Mouse (Mus musculus): ENCODE measurements around the gene Rabgef1.

Gene Rabgef1

GRCm38 (mm10) chr5:130216781-130217180 lies 45.2 kb downstream of the Rabgef1 start, which contains the start of gene Tmem248:
Gene Tmem248, plus strand, starts transcription at chr5:130217081.
- no peak for DNase-seq (ENCODE audit: low spot score in 2 of 2)

DNA sequence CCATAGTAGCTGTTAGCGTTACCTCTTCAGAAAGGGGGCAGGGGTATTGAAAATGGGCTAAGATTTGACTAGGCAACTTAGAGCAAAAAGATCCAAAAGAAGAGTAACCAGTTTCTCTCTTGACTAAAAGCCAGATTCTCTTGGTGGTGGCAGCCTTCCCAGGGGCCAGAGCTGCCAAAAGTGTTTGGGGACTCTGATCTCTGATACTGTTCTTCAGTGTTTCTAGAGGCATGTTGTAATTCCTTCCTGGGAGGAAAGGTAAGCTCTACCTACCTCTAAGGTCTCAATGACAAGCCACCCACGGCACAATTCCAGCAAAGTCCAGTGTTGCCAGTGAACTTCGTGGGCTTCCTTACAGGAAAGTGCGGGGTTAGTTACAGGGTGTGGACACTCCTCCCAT lies 45.8 kb downstream of the Rabgef1 start:
- DNase-seq (ENCODE audit: low spot score in 2 of 2): no peak

GRCm38 (mm10) chr5:130218336-130218735 lies 46.7 kb downstream of the Rabgef1 start:
- DNase-seq (ENCODE audit: low spot score in 2 of 2): no peak

DNA sequence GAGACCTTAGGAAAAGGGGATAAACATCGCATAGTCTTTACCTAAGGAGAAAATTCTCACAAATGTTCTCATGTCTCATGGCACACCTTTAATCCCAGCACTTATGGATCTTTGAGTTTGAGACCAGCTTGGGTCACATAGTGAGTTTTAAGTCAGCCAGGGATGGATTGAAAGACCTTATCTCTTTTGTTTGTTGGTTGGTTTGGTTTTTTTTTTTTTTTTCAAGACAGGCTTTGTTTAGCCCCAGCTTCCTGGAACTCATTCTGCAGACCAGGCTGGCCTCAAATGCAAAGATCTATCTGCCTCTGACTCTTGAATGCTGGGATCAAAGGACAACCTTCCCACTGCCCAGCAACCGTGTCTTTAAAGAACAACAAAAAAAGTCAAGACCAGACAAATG lies 49.7 kb downstream of the Rabgef1 start:
- DNase-seq (ENCODE audit: low spot score in 2 of 2): no peak

- DNase-seq (ENCODE audit: low spot score in 2 of 2): no peak
Measured at GRCm38 (mm10) chr5:130221760-130222145, 50.2 kb downstream of the Rabgef1 start.

GRCm38 (mm10) chr5:130222146-130223004 lies 50.8 kb downstream of the Rabgef1 start:
- peak; percentile 92 to 94 for DNase-seq (ENCODE audit: low spot score in 2 of 2)

DNA sequence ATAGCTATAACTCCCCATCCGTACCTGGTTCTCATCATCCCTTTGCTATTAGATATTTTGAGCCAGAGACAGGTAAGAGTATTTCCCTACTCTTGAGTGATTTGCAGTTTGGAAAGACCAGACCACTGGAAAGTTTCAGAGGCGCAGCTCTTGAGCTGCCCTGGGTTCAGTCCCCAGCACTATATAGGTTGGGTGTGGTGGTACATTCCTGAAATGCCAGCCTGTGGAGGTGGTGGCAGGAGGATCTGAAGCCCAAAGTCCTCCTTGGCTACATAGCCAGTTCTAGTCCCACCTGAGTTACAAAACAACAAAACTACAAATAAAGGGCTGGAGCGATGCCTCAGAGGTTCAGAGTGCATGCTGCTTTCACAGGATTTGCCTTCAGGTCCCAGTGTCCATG lies 55.2 kb downstream of the Rabgef1 start:
- DNase-seq (ENCODE audit: low spot score in 2 of 2): no peak

GRCm38 (mm10) chr5:130228120-130228519 lies 56.5 kb downstream of the Rabgef1 start:
- DNase-seq (ENCODE audit: low spot score in 2 of 2): no peak

DNA sequence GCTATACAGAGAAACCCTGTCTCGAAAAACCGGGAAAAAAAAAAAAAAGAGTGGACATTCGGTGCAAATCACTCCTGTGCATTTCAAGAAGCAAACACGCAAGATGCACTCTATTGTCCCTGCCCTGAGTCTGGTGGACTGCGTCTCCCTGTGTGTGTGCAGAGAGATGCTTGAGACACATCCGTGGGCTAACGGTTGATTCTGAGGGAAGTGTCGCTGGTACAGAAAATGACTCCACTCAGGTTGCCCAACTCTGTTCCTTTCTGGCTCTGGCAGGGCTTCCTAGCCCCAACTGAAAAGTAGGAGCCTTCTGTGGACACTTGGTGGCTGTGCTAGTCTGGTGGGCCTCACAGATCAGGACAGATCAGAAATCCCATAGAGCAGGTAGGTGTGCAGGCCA lies 64.7 kb downstream of the Rabgef1 start:
- DNase-seq (ENCODE audit: low spot score in 2 of 2): no peak

DNA sequence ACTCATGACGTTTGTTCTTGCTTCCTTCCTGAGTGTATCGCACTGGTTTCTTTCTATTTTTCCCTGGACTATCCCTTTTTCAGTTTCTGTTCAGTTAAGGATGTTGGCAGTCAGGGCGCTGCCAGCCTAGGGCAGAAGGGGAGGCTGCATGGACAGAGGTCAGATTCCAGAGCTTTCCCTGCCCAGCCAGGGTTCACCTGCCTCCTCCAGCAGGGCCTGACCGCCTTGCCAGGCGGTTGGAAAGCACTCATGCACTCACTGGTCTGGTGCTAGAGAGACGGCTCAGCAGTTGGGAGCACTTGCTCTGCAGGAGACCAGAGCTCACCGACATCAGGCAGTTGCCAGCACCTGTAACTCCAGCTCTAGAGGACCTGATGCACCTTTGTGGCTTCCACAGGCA lies 67.6 kb downstream of the Rabgef1 start:
- DNase-seq (ENCODE audit: low spot score in 2 of 2): no peak

DNA sequence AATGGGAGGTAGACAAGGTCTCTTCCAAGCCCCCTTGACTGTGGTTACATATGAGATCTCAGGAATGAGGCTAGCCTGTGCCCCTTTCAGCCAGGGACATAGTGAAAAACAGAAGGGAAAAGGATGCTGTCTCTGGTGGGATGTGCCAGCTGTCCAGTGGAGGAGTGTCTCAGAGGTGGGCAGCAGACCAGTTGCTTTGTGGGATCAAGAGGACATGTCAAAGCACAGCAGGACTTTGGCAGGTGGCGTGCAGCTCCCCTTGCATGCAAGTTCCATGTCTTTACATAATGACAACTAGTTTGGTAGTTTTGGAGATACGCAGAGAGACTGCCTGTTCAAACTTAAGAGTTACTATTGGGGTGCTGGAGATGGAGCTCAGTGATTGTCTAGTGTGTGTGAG lies 68.3 kb downstream of the Rabgef1 start:
- DNase-seq (ENCODE audit: low spot score in 2 of 2): no peak

DNA sequence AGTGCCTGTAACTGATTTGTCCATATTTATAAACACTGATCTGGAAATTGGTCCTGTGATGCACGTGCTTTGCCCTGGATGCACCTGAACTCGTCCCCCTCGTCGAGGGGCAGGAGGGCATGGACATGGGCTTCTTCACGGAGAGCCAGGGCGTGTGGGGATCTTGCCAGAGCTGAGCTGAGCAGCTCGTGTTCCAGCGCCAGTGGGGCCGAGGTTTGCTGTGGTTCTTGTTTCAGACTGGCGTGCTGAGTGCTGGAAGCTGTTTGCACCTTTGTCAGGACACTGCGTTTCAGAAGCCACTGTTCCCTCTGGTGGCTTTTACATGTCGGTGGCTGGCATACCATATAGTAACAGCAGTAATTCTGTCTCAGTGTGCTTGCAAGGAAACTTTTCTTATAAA lies 69.8 kb downstream of the Rabgef1 start:
- no peak for DNase-seq (ENCODE audit: low spot score in 2 of 2)

GRCm38 (mm10) chr5:130247823-130248222 lies 76.2 kb downstream of the Rabgef1 start:
- DNase-seq (ENCODE audit: low spot score in 2 of 2): no peak

DNA sequence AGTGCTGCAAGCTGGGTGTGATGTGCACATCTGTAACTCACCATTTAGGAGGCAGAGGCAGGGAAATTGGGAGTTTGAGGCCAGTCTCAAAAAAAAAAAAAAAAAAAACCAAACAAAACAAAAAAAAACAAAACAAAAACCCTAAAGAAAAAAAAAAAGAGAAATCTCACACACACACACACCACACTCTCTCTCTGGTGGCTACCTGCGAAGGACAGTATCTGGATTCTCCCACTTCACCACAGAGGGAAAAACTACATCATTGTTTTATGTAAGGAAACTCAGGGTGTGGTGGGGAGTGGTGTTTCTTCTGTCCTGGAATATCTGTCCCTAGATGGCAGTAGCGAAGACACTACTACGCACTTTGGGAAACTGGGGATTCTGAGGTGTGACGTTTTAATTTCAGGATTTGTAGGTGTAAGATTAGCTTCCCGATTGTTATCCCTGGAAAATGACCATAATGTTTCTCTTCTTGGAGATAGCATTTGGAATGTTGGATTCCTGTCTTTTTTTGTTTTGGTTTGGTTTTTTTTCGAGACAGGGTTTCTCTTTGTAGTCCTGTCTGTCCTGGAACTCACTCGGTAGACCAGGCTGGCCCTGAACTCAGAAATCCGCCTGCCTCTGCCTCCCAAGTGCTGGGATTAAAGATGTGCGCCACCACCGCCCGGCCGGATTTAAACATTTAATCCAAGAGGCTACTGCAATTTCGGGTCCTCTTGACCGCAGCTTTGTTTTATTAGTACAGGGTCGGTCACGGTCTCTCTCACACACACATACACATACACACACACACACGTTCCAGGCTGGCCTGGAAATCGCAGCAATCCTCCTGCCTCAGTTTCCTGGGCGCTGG lies 82.8 kb downstream of the Rabgef1 start:
- DNase-seq (ENCODE audit: low spot score in 2 of 2): peak in 1 of 2 experiments; percentile 38

DNA sequence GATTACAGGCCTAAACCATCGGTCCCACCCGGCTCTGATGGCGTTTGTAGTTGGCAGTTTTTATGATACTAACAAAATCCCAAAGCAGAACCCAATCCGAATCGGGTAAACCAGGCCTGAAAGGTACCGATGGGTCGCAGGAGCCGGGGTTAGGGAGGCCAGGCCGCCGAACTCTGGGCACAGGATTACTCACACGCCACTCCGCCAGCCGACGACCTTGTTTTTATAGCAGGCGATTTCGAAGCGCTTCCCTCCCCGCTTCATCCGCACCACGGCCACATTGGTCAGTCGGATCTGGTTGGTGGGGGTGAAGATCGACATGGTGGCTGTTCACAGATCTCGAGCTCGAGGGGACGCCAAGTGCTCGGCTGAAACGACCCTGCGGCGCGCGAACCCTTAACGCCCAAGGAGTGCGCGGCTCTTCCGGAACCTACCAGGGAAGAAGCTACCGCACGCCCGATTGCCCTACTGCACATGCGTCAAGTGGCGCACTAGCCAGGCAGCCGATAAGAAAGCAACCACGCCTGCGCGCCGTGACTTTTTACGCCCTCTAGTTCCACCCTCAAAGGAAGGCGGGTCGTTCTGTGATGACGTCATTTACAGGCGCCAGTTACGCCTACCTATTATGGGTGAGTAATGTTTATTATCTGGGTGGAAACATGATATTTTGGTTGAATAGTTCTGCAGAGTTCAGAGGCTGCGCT lies 83.6 kb downstream of the Rabgef1 start, which contains the start of the genes Sbds and Tyw1:
Gene Sbds (minus strand): TSS at position 514 of the 704 bp plus-strand sequence.
Gene Tyw1 (plus strand): TSS at position 603 of the 704 bp plus-strand sequence.
- peak; percentile 98 to 99 for DNase-seq (ENCODE audit: low spot score in 2 of 2)

DNA sequence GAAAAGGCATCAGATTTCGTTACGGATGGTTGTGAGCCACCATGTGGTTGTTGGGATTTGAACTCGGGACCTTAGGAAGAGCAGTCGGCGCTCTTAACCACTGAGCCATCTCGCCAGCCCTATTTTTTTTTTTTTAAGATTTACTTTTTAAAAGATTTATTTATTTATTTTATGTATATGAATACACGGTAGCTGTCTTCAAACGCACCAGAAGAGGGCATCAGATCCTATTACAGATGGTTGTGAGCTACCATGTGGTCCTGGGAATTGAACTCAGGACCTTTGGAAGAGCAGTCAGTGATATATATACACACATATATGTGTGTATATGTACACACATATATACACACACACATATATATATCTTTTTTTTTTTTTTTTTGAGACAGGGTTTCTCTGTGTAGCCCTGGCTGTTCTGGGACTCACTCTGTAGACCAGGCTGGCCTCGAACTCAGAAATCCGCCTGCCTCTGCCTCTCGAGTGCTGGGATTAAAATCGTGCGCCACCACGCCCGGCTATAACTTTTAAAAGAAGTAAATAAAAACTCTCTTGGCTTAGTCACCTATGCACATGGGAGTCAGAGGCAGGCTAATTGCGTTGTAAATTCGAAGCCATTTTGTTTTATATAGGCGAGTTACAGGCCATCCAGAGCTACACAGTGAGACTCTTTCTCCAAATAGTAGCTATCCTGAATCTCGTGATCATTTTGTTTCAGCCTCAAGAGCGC lies 84.4 kb downstream of the Rabgef1 start:
- DNase-seq (ENCODE audit: low spot score in 2 of 2): peak in 1 of 2 experiments; percentile 8

GRCm38 (mm10) chr5:130256678-130257271 lies 85.2 kb downstream of the Rabgef1 start:
- DNase-seq (ENCODE audit: low spot score in 2 of 2): peak; percentile 95 to 97

DNA sequence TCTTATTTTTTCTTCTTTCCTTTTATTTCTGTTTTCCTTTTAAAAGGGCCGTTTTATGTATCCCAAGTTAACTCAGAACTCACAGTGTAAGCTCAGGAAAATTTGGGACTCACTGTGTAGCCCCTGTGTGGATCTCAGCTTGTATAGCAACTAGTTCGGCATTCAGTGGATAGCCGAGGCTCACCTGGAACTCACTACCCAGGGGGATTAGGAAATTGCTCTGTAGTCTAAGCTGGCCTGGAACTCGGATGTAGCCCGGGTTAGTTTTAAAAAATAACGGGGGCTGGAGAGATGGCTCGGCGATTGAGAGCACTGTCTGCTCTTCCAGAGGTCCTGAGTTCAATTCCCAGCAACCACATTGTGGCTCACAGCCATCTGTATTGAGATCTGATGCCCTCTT lies 85.7 kb downstream of the Rabgef1 start:
- no peak for DNase-seq (ENCODE audit: low spot score in 2 of 2)

DNA sequence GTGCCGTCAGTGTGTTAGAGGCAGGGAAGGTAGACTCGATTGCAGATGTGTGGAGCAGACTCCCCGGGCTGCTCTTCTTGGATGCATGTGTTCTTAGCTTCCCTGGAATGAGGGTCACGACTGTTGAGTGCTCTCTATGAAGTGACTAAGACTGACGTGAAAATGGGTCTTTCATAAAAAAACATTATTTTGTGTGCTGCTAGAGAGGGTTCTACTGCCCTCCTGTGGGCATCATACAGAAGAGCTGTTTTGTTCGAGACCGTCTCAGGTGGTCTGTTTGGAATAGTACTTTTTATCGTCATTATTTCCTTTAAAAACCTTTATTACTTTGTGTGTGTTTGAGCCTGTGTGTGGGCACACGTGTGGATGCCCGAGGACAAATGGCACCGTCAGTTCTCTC lies 91.9 kb downstream of the Rabgef1 start:
- no peak for DNase-seq (ENCODE audit: low spot score in 2 of 2)
